In the genomic region with DNA sequence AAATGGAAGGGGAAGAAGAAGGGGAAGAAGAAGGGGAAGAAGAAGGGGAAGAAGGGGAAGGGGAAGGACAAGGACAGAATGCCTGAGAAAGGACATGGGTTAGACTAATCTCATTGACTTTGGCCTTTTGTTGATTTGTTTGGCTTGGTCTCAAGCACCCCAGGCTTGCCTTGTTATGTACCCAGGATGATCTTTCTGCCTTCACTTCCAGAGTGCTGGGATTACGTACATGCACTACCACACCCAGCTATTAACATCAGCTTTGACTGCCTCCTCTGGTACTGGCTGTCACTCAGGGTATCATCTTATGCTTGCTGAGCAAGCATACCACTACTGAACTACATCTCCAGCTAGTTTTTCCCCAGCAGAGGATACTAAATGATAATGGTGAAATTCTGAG, we compare ENCODE assay signal across 22 mouse cellular contexts.
A peak's percentile ranks its signal among the peaks of the same experiment; 100 is the strongest.
DNase-seq lines count a peak whose midpoint lies in the region; ATAC-seq lines count a peak whose summit lies in the region.
"Had no signal": no experiment of that assay in that cellular context is flagged by ENCODE, and none has a peak within 500 bp of the region (broad histone marks: within the 10 kb centered on the region; RNA-seq: fewer than 3 reads in every experiment).

No protein-coding gene starts in this region.

- peak; percentile 56 for DNase-seq in ES-CJ7 (ENCODE audit: low read depth, low spot score)
- DNase-seq in R1 (ENCODE audit: low read depth, low spot score), result peak; percentile 73
- DNase-seq in ZHBTc4 (ENCODE audit: low read depth, low spot score), result peak; percentile 59
- no peak for DNase-seq in kidney, postnatal 14 days
- no peak for DNase-seq in B cell, adult 2 months
- DNase-seq: adrenal gland, adult 2 months; adrenal gland, adult 8-10 months; adrenal gland, postnatal 10 days; adrenal gland, postnatal 14 days; adrenal gland, postnatal 25 days; adrenal gland, postnatal 36 days; cerebellum, adult 11 months; cerebellum, adult 11-12 months; cerebellum, adult 18-20 months; cerebellum, adult 2 months; cerebellum, adult 8-10 months; cerebellum, adult 9-10 months; cerebellum, adult 9-11 months had no signal

- ATAC-seq in frontal cortex, adult (ENCODE audit: low TSS enrichment), result no peak
- ATAC-seq: activated CD4-positive, CD25-positive, alpha-beta regulatory T cell, adult 4 months; CD4-positive, CD25-positive, alpha-beta regulatory T cell, adult 4 months; Patski had no signal

Comparison
In these comparisons a context has a peak if more than half of its experiments do, and no peak if none do; other contexts are left out.
1. DNase-seq: peak in ES-CJ7 (single experiment), R1 (single experiment) and ZHBTc4 (single experiment); none in kidney, postnatal 14 days (single experiment) and B cell, adult 2 months (0 of 2).